Mouse (Mus musculus): ENCODE measurements around the gene Gps2.

DNA sequence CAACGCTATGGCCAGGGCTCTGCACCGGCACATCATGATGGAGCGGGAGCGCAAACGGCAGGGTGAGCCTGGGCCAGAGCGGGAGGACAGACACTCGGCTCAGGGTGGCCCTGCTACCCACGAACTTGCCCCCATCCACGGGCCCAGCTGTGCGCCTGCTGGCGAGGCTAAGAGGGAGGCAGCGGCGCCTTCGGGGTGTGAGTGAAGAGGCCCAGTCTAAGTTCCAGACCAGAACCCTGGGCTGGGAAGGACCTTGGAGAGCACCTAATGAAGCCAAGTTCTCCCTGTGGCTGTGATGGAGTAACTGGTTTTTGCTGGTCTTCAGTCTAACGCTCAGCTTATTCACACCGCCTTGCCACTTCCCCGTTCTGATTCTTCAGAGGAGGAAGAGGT lies 680 bp downstream of the Gps2 start:
- TF ChIP-seq POLR2A (IDR thresholded peaks at IDR 0.05; ENCODE audit: control insufficient read depth, extremely low read depth, insufficient read depth, low read length, poor library complexity) = no peak
- no peak for TF ChIP-seq CTCF (IDR thresholded peaks at IDR 0.05; ENCODE audit: borderline replicate concordance, control insufficient read depth, extremely low read depth, insufficient read depth, low read length, poor library complexity)

Measured in thymus, adult 2 months (tissue).